Mouse (Mus musculus) embryonic facial prominence, embryonic 13.5 days (tissue): ENCODE results near the gene Fam69a. TPM values are rescaled to one million over a fixed set of nuclear protein-coding genes. Genes with fewer than 3 reads are reported as not detected.

Source experiments
- ATAC-seq: fragments of 200-750 bp; cut with Nextera tagmentation; 2 replicates; pipeline ENCODE4 v1.8.0; 2017; ENCODE audit warnings: low read depth; ENCODE audit not compliant: insufficient number of reproducible peaks, insufficient read depth, low FRiP score, low TSS enrichment
- H3K27ac ChIP-seq: fragments of 300-500 bp; sonication (generic); 2 replicates; pipeline ENCODE4 v1.5.1; 2015; ENCODE audit warnings: moderate library complexity, mild to moderate bottlenecking, inconsistent platforms
- H3K27me3 ChIP-seq: fragments of 300-500 bp; sonication (generic); 2 replicates; pipeline ENCODE4 v1.6.1; 2015; ENCODE audit warnings: mild to moderate bottlenecking, inconsistent platforms
- H3K36me3 ChIP-seq: fragments of 300-500 bp; sonication (generic); 2 replicates; pipeline ENCODE4 v1.6.1; 2015; ENCODE audit warnings: mild to moderate bottlenecking, inconsistent platforms
- H3K4me1 ChIP-seq: fragments of 300-500 bp; sonication (generic); 2 replicates; pipeline ENCODE4 v1.6.1; 2015; ENCODE audit warnings: inconsistent platforms
- H3K4me2 ChIP-seq: fragments of 300-500 bp; sonication (generic); 2 replicates; pipeline ENCODE4 v1.6.1; 2015; ENCODE audit warnings: moderate library complexity, mild to moderate bottlenecking, inconsistent platforms
- H3K4me3 ChIP-seq: fragments of 300-500 bp; sonication (generic); 2 replicates; pipeline ENCODE4 v1.5.1; 2015; ENCODE audit warnings: mild to moderate bottlenecking, inconsistent platforms
- H3K9ac ChIP-seq: fragments of 300-500 bp; sonication (generic); 2 replicates; pipeline ENCODE4 v1.6.1; 2015; ENCODE audit warnings: mild to moderate bottlenecking, inconsistent platforms
- H3K9me3 ChIP-seq: fragments of 300-500 bp; sonication (generic); 2 replicates; pipeline ENCODE4 v1.6.1; 2016; ENCODE audit warnings: inconsistent platforms
- WGBS: fragments of 180-500 bp; shearing (Covaris S2); methylation state at CpG from one replicate; pipeline ENCODE4 v1.1.7; 2015; ENCODE audit warnings: mixed read lengths; 5-methylcytosine and 5-hydroxymethylcytosine counted together
- polyA plus RNA-seq: library from polyadenylated mRNA; unstranded; fragments of >200 nt; fragmentation: Nextera tagmentation; extraction: Ambion mirVana; gene quantifications from 2 replicates; pipeline ENCODE4 v1.2.1, GENCODE M21; 2015

Gene Fam69a
- polyA plus RNA-seq, 1 experiment from 2014 or later, result 26.1 TPM

DNA sequence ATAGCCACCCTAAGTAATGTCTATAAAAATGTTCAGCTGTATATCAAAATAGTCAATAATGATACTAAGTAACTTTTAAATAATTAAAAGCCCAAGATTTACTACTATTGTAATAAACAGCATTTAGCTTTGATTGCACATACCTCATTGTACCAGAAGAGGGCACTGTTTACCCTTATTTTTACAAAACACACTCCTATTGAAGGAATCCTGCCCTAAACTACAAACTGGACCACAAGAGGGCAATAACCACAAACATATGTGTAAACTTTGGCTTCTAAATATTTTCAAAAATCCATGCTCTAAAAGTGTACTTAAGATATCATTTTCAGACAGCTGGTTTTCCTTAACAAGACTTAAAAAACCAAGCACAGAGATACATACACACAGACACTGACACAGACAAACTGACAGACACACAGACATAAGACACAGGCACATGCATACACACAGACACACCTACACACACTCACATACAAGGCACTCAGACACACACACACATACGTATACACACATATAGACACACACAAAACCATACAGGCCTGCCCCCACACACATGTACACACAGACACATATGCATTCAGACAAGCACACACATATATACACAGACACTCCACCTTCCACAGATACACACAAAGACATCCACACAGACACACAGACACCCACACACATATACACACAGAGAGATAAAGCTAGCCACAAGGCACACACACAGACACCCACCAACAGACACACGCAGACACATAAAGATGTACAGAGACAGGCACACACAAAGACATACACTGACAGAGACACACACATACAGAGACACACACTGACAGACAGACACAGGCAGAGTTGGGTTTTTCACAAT, 65.3 kb downstream of the Fam69a start:
- H3K4me3 ChIP-seq, result no peak overlapping the region
- H3K36me3 ChIP-seq, result peaks cover 3% of the 10 kb centered on the region; the same call in 1 of the 2 replicates
- peaks cover 4% of the 10 kb centered on the region for H3K4me1 ChIP-seq
- H3K9me3 ChIP-seq, result no peaks in the 10 kb centered on the region
- no peaks in the 10 kb centered on the region for H3K27me3 ChIP-seq
- no peak overlapping the region for H3K9ac ChIP-seq
- no peak overlapping the region for H3K4me2 ChIP-seq
- WGBS, result 74% methylated on average over 2 of the region's 2 CpGs
- ATAC-seq, result peak; percentile 34; the same call in 1 of the 2 replicates
- H3K27ac ChIP-seq, result peak overlapping the region; percentile 45

DNA sequence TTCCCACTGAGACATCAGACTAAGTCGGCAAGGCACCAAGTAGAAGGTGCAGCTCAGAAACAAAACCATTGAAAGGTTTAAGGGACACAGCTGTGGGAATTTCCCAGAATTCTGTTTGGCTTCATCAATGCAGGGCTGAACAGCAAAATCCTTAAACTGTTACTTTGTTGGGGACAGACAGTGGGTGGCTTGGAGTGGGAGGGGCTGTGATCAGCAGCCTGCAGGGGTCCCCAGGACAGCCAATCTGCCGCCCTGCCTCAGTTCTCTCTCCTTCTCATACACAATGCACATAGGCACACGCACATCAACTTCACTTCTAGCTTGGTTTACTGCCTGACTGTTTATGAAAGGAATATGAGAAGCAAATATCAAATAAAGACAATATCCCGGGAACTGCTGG, 71.6 kb downstream of the Fam69a start:
- no peaks in the 10 kb centered on the region for H3K9me3 ChIP-seq
- H3K27ac ChIP-seq, result no peak overlapping the region
- no peak overlapping the region for H3K4me2 ChIP-seq
- H3K4me3 ChIP-seq, result no peak overlapping the region
- WGBS, result 50% methylated on average over 4 of the region's 4 CpGs
- no peak overlapping the region for H3K9ac ChIP-seq
- peaks cover 15% of the 10 kb centered on the region for H3K36me3 ChIP-seq
- ATAC-seq, result no peak
- H3K4me1 ChIP-seq, result no peaks in the 10 kb centered on the region
- H3K27me3 ChIP-seq, result no peaks in the 10 kb centered on the region

DNA sequence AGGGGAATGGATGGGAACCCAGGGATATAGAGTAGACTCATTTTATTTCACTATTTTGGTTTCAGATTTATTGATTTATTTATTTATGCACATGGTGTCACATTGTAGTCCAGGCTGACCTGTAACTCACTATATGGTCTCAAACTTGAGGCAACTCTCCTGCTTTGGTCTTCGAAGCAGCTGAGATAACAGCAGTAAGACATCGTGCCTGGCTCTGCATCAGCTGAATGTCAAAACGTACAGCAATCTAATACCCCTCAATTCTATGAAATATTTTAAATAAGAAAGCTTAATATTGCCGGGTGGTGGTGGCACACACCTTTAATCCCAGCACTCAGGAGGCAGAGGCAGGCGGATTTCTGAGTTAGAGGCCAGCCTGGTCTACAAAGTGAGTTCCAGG, 75.9 kb downstream of the Fam69a start:
- H3K4me1 ChIP-seq, result no peaks in the 10 kb centered on the region
- 94% methylated on average over 5 of the region's 5 CpGs for WGBS
- no peak for ATAC-seq
- no peak overlapping the region for H3K4me3 ChIP-seq
- no peak overlapping the region for H3K9ac ChIP-seq
- peaks cover 53% of the 10 kb centered on the region for H3K36me3 ChIP-seq
- no peaks in the 10 kb centered on the region for H3K9me3 ChIP-seq
- H3K4me2 ChIP-seq, result no peak overlapping the region
- no peaks in the 10 kb centered on the region for H3K27me3 ChIP-seq
- H3K27ac ChIP-seq, result no peak overlapping the region

DNA sequence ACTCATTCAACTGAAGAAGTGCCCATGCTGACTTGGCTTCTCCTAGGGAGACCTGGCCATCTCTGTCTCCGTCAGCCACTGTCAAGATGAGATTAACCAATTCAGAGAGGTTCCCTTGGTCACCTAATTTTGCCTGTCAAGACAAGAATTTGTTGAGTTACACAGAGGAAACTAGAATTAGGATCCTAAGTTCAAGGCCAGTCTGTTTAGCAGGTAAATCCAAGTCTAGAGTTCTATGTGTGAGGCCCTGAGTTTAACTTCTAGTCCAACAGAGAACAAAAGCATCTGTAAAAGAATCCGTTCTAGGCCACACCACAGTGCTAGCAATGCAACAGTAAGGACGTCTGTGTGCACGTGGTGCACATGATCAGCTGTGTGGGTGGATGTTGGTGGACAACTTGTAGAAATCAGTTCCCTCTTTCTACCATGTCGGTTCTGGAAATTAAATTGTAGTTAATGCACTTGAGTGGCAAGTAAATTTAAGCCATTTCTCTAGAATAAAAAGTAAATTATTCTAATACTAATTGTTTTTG, 76.7 kb downstream of the Fam69a start:
- no peaks in the 10 kb centered on the region for H3K27me3 ChIP-seq
- WGBS, result 63% methylated on average over 5 of the region's 5 CpGs
- H3K36me3 ChIP-seq, result peaks cover 61% of the 10 kb centered on the region
- no peak overlapping the region for H3K4me3 ChIP-seq
- no peaks in the 10 kb centered on the region for H3K4me1 ChIP-seq
- H3K4me2 ChIP-seq, result no peak overlapping the region
- no peaks in the 10 kb centered on the region for H3K9me3 ChIP-seq
- H3K9ac ChIP-seq, result no peak overlapping the region
- ATAC-seq, result no peak
- H3K27ac ChIP-seq, result no peak overlapping the region

DNA sequence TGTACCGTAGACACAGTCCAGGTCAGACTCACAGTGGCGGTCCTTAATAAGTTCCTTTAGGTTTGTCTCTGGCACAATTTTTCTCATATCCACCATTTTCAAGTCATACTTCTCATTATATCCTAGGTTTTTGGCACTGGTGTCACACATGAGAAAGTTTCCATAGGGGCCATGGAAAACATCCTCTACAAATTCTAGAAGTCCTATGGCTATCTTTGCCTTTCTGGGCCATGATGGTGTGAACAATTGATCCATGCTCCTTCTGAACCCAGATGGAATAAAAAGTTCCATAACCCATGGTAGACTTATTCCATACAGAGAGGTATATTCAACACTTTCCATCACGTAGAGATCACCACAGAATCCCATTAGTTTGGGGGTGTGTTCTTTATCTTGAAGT, 77.2 kb downstream of the Fam69a start:
- ATAC-seq, result no peak
- Histone ChIP-seq H3K36me3 (peaks cover 66% of the 10 kb centered on the region), H3K9ac (no peak overlapping the region), H3K4me3 (no peak overlapping the region), H3K27me3 (no peaks in the 10 kb centered on the region), H3K27ac (no peak overlapping the region), H3K4me1 (no peaks in the 10 kb centered on the region), H3K9me3 (no peaks in the 10 kb centered on the region), H3K4me2 (no peak overlapping the region)
- 86% methylated on average over 3 of the region's 3 CpGs for WGBS

DNA sequence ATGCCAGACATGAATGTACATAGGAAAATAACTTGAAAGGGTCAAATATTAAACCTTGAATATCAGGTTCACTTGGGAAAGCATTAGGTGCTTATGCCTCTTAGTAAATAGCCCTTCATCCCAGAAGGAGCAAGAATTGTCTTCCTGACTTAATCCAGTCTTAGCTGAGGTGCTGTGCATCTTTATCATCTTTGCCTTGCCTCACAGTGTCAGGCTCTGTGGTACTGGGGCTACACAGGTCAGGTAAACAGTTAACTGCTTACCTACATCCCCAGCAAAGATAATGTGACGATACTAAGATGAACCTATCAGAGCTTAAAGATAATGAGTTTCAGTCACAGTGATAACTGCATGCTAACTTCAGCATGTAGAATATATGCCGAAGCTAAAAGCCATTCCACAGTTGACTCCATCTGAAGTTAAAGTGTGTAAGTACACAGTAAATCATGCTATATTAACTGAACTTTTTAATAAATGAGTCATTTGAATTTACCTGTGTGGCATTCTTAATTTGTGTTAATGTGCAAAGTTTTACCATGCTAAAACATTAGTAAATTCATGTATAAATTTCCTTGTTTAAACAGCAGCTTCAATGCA, 78.3 kb downstream of the Fam69a start:
- H3K36me3 ChIP-seq, result peaks cover 76% of the 10 kb centered on the region
- no peaks in the 10 kb centered on the region for H3K27me3 ChIP-seq
- H3K4me2 ChIP-seq, result no peak overlapping the region
- ATAC-seq, result no peak
- no peaks in the 10 kb centered on the region for H3K4me1 ChIP-seq
- H3K9me3 ChIP-seq, result no peaks in the 10 kb centered on the region
- WGBS, result 89% methylated on average over 2 of the region's 2 CpGs
- H3K9ac ChIP-seq, result no peak overlapping the region
- no peak overlapping the region for H3K27ac ChIP-seq
- H3K4me3 ChIP-seq, result no peak overlapping the region

DNA sequence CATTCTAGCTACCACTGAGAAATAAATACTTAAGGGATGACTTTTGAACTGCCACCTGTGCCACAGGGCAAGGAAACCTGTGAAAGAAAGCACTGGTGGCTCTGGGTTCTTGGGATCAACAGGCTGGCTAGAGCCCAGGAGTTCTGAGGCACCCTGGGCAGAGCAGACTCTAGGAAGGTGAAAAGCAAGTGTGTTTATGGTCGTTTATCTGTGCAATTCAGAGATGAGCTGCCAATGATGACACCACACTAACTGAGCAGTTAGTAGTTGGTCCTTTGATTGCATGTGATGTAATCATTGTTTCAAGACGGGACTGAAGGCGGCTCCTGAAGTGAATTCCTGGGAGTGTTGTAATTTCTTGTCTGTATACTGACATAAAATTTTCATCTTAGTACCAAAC, 82.6 kb downstream of the Fam69a start:
- Histone ChIP-seq H3K4me2 (no peak overlapping the region), H3K9me3 (no peaks in the 10 kb centered on the region), H3K9ac (no peak overlapping the region), H3K4me3 (no peak overlapping the region), H3K4me1 (peaks cover 4% of the 10 kb centered on the region; the same call in 1 of the 2 replicates), H3K27me3 (no peaks in the 10 kb centered on the region), H3K36me3 (peaks cover 69% of the 10 kb centered on the region), H3K27ac (no peak overlapping the region)
- WGBS, result 79% methylated on average over 3 of the region's 3 CpGs
- no peak for ATAC-seq

DNA sequence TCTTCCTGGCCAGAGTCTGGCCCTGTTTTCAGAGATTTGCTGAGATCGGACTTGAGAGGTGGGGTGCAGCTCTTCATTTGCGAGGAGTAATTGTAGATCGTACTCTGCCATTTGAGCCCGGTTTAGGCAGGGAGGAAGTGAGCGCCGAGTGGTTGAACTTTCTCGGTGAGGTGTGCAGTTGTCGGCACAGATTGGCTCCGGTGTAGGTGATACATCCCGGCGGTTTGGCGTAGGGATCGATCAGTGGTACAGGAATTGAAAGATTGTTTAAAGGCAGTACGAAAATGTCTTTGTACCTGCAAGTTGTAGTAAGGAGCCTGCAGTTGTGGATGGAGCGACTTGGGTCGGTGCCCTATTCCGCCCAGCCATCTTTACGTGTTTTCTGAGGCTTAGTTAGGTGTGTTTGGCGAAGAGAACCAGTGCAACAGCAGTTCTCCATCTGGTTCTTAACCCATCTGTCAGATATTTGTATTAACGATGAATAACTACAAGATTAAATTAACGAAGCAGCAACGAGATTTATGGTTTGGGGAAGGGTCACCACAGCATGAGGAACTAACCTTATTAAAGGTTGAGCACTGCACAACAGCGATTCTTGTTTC, 85.8 kb downstream of the Fam69a start:
- under 1% methylated on average over 23 of the region's 23 CpGs for WGBS
- H3K36me3 ChIP-seq, result peaks cover 37% of the 10 kb centered on the region
- H3K9me3 ChIP-seq, result no peaks in the 10 kb centered on the region
- H3K9ac ChIP-seq, result peak overlapping the region; percentile 97
- 0 out of 2 replicates have a peak, but pooled peaks have one; percentile 11 for ATAC-seq
- no peaks in the 10 kb centered on the region for H3K27me3 ChIP-seq
- H3K4me2 ChIP-seq, result peak overlapping the region; percentile 76
- H3K27ac ChIP-seq, result peak overlapping the region; percentile 91
- peak overlapping the region; percentile 93 for H3K4me3 ChIP-seq
- peaks cover 4% of the 10 kb centered on the region; the same call in 1 of the 2 replicates for H3K4me1 ChIP-seq

DNA sequence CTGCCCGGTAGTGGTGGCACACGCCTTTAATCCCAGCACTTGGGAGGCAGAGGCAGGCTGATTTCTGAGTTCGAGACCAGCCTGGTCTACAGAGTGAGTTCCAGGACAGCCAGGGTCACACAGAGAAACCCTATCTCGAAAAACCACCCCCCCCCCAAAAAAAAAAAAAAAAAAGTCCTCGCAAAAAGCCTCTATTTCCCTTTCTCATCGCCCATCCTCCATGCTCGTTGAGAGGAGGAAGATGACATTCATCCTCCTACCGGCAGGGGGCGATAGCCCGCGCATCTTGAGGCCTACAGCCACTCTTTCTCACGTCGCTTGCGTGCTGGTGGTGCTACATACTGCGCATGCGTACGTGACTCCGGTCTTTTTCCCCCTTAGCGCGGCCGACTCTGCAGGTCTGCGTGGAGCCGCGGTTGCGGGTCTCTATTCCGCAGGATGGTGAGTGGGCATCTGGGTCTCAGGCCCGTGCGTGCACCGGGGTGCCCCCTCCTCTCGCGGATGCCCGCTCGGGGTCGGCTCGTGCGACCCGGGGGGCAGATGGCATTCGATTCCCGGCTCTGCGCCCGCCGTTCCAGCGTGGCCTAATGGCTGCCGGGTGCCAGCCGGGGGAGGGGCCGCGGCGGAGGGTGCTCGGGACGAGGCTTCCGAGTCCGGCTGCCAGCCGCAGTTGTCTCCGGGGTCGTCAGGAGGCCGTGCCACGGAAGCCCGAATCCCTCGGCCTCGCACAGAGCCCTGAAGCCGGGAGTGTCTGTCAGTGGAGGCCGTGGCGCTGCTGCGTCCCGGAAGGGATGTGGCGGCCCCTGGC, 86.5 kb downstream of the Fam69a start, which contains the start of gene Rpl5:
Gene Rpl5 (plus strand): TSS at position 297 of the 808 bp plus-strand sequence.
- Histone ChIP-seq H3K36me3 (peaks cover 30% of the 10 kb centered on the region), H3K4me3 (peak within 1 kb of the TSS; percentile 93), H3K4me1 (peaks cover 4% of the 10 kb centered on the region; the same call in 1 of the 2 replicates), H3K4me2 (peak within 1 kb of the TSS; percentile 76), H3K27me3 (no peaks in the 10 kb centered on the region), H3K9me3 (no peaks in the 10 kb centered on the region), H3K9ac (peak within 1 kb of the TSS; percentile 97), H3K27ac (peak within 1 kb of the TSS; percentile 91)
- WGBS, result 3% methylated on average over 65 of the region's 66 CpGs
- ATAC-seq, result peak; percentile 93

DNA sequence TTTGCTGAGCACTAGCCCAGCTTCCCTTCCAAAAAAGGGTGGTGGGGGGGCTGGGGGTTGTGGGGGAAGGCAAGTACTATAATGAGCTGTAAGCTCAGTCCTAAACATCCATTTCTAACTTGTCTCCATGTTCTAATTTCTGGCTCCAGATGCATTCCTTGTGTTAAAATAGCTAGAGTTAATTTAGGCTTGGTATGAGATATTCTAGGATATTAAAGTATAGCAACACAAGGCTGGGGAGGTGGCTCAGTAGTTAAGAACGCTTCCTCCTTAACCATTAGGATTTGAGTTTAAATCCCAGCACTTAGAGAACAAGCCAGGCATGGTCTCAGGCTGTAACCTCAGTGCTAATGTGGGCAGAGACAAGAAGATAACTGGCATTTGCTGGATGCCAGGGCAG, 90.6 kb downstream of the Fam69a start:
- no peak overlapping the region for H3K4me2 ChIP-seq
- no peaks in the 10 kb centered on the region for H3K36me3 ChIP-seq
- H3K27me3 ChIP-seq, result no peaks in the 10 kb centered on the region
- ATAC-seq, result no peak
- no peaks in the 10 kb centered on the region for H3K4me1 ChIP-seq
- 66% methylated on average over 1 of the region's 1 CpGs for WGBS
- H3K27ac ChIP-seq, result no peak overlapping the region
- no peak overlapping the region for H3K4me3 ChIP-seq
- no peaks in the 10 kb centered on the region for H3K9me3 ChIP-seq
- no peak overlapping the region for H3K9ac ChIP-seq

DNA sequence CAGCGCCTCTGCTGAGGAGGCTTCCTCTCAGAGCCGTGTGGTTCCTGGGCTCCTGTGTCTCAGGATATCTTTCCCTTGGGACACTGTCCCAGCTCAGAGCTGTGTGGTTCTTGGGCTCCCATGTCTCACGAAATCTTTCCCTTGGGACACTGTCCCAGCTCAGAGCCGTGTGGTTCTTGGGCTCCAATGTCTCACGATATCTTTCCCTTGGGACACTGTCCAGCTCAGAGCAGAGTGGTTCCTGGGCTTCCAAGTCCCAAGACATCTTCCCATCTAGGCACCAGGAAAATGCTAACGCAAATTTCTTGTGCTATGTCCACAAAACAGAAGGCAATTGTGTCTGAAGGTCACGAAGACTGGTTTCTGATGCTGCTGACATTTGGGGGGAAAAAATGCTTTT, 92.2 kb downstream of the Fam69a start:
- WGBS, result 67% methylated on average over 7 of the region's 7 CpGs

More for the DNA sequence above, 92.2 kb downstream of the Fam69a start:
- Histone ChIP-seq H3K27me3 (no peaks in the 10 kb centered on the region), H3K36me3 (no peaks in the 10 kb centered on the region), H3K4me3 (no peak overlapping the region), H3K9ac (no peak overlapping the region), H3K9me3 (no peaks in the 10 kb centered on the region), H3K4me1 (no peaks in the 10 kb centered on the region), H3K27ac (no peak overlapping the region), H3K4me2 (no peak overlapping the region)
- ATAC-seq, result no peak
